Mouse (Mus musculus) liver, embryonic 12.5 days (tissue): ENCODE data around the gene Maff. TPM values are rescaled to one million over a fixed set of nuclear protein-coding genes. Genes with fewer than 3 reads are reported as not detected.

ENCODE experiments used
- ATAC-seq: fragments of 200-750 bp; cut with Nextera tagmentation; 2 replicates; pipeline ENCODE4 v1.8.0; 2017; ENCODE audit warnings: moderate number of reproducible peaks, mild to moderate bottlenecking, moderate library complexity
- H3K27ac ChIP-seq: fragments of 300-500 bp; sonication (generic); 2 replicates; pipeline ENCODE4 v1.5.1; 2016; ENCODE audit warnings: mild to moderate bottlenecking
- H3K27me3 ChIP-seq: fragments of 300-500 bp; sonication (generic); replicated peaks from 2 replicates; pipeline ENCODE4 v1.6.1; 2016; ENCODE audit warnings: mild to moderate bottlenecking, moderate library complexity
- H3K36me3 ChIP-seq: fragments of 300-500 bp; sonication (generic); 2 replicates; pipeline ENCODE4 v1.6.1; 2016; ENCODE audit warnings: mild to moderate bottlenecking, moderate library complexity
- H3K4me1 ChIP-seq: fragments of 300-500 bp; sonication (generic); 2 replicates; pipeline ENCODE4 v1.6.1; 2016
- H3K4me2 ChIP-seq: fragments of 300-500 bp; sonication (generic); 2 replicates; pipeline ENCODE4 v1.6.1; 2016; ENCODE audit warnings: mild to moderate bottlenecking, moderate library complexity
- H3K4me3 ChIP-seq: fragments of 300-500 bp; sonication (generic); 2 replicates; pipeline ENCODE4 v1.5.1; 2016; ENCODE audit warnings: mild to moderate bottlenecking, moderate library complexity
- H3K9ac ChIP-seq: fragments of 300-500 bp; sonication (generic); 2 replicates; pipeline ENCODE4 v1.6.1; 2016; ENCODE audit warnings: mild to moderate bottlenecking, moderate library complexity
- H3K9me3 ChIP-seq: fragments of 300-500 bp; sonication (generic); replicated peaks from 2 replicates; pipeline ENCODE4 v1.6.1; 2016; ENCODE audit warnings: mild to moderate bottlenecking, moderate library complexity
- WGBS: fragments of 180-500 bp; shearing (Covaris S2); methylation state at CpG from one replicate; pipeline ENCODE4 v1.1.7; 2016; ENCODE audit not compliant: insufficient replicate concordance; 5-methylcytosine and 5-hydroxymethylcytosine counted together
- microRNA counts: library from miRNA; unstranded; fragments of <30 nt; microRNA quantifications from one replicate; lab custom pipeline; 2017
- microRNA-seq: library from miRNA; unstranded; fragments of <30 nt; microRNA quantifications from one replicate; pipeline ENCODE4, GENCODE M21; 2017
- polyA plus RNA-seq: library from polyadenylated mRNA; unstranded; fragments of >200 nt; fragmentation: Nextera tagmentation; extraction: Ambion mirVana; gene quantifications from 2 replicates; pipeline ENCODE4 v1.2.1, GENCODE M21; 2016

Maff gene
- polyA plus RNA-seq, 1 experiment from 2014 or later: 1.1 TPM

DNA sequence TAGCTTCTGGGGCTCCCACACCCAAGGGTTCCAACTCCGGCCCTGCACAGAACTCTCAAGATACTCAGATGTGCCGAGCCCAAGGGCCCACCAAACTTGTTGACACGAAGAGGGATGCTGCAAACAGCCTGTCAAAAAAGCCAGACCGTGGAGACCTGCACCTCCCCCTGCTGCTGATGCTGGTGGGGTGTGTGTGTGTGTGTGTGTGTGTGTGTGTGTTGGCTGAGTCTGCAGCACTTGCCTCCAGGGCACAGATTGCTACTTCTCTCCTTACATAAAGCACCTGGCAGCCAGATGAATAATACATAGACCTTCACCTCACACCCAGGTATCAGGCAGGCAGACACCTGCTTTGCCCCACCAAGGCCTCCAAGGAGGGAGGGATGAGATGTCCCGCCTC is 55.8 kb downstream of the Maff start:
- Histone ChIP-seq H3K9me3 (no peaks in the 10 kb centered on the region), H3K4me2 (peak overlapping the region; percentile 98), H3K9ac (peak overlapping the region; percentile 80), H3K36me3 (no peaks in the 10 kb centered on the region), H3K4me1 (peaks cover 43% of the 10 kb centered on the region), H3K4me3 (peak overlapping the region; percentile 78), H3K27me3 (0 out of 2 replicates have a peak, but pooled peaks cover 16% of the 10 kb centered on the region), H3K27ac (no peak overlapping the region)
- WGBS: 33% methylated on average over 5 of the region's 5 CpGs
- ATAC-seq: no peak

DNA sequence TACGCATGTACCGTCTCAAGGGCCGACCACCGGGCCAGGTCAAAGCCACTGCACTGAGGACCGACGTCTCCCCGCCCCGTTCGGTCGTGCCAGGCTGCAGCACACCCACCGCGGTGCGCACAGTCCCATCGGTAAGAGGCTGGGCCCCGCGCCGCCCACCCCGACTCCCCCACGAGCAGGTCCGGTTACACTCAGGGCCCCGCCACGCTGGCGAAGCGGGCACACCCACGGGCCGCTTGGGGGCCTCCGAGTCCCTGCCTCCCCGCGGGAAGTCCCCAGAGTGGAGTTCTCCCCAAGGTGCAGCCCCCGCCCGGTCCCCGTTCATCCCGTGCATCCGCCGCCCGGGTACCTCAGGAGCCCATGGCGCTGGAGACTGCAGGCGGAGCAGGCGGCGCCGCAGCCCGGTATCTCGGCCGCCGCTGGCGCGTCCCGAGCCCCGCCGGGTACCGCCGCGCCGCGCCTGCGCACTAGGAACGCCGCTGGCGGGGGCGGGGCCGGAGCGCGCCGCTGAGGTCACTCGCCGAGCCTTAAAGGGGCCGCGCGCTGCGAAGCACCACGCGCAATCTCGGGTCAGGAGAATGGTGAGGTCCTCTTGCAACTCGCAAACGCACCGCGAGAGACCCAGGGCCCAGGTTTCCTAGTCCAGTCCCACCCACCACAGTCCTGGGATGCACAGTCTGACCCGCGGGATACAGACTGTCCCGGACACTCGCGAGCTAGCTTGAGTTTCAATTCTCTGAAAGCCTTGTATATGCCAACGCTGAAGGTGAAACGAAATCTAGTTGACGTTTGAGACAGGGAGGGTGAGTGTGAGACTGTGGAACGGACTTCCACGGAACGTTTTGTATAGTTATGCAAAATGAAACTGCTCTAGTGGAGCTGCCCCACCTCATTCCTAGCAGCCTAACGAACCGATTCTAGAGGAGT is 56.7 kb downstream of the Maff start, which contains the start of gene Tmem184b:
Tmem184b (minus strand) TSS at position 734 of the 927 bp plus-strand sequence.
- under 1% methylated on average over 83 of the region's 90 CpGs for WGBS
- no peak within 1 kb of the TSS; the same call in 1 of the 2 replicates for H3K27ac ChIP-seq

DNA sequence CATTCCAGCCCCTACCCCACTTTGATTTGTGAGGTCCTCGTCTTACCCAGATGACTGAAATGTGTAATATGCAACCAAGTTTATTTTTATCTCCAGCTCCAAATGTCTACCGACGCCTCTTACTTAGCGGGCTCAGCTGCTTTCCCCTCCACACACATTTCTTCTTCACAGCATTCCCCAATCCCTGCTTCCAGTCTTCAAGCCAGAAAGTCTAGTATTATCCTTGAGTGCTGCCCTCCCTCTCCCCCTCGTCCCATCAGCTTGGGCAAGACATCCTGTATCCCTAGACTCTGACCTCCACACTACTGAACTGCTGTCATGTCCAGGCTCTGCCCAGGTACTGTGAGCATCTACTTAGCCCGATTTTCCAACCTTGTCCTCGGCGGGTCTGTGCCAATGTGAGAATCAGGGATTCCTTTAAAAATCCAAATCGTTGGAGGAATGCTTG is 57.4 kb downstream of the Maff start:
- no peaks in the 10 kb centered on the region for H3K36me3 ChIP-seq
- peak overlapping the region; percentile 98 for H3K4me2 ChIP-seq
- H3K4me1 ChIP-seq: peaks cover 44% of the 10 kb centered on the region
- H3K9ac ChIP-seq: peak overlapping the region; percentile 80
- 14% methylated on average over 9 of the region's 9 CpGs for WGBS
- ATAC-seq: no peak
- H3K27me3 ChIP-seq: peaks cover 16% of the 10 kb centered on the region; the same call in 1 of the 2 replicates
- H3K27ac ChIP-seq: no peak overlapping the region
- peak overlapping the region; percentile 78 for H3K4me3 ChIP-seq
- no peaks in the 10 kb centered on the region for H3K9me3 ChIP-seq

More for the DNA sequence above, 56.7 kb downstream of the Maff start, which contains the start of gene Tmem184b:
- Histone ChIP-seq H3K9ac (peak within 1 kb of the TSS; percentile 80), H3K4me3 (peak within 1 kb of the TSS; percentile 78), H3K4me2 (peak within 1 kb of the TSS; percentile 98), H3K9me3 (no peaks in the 10 kb centered on the region), H3K36me3 (no peaks in the 10 kb centered on the region), H3K4me1 (peaks cover 44% of the 10 kb centered on the region), H3K27me3 (peaks cover 16% of the 10 kb centered on the region; the same call in 1 of the 2 replicates)
- ATAC-seq: peak; percentile 87

DNA sequence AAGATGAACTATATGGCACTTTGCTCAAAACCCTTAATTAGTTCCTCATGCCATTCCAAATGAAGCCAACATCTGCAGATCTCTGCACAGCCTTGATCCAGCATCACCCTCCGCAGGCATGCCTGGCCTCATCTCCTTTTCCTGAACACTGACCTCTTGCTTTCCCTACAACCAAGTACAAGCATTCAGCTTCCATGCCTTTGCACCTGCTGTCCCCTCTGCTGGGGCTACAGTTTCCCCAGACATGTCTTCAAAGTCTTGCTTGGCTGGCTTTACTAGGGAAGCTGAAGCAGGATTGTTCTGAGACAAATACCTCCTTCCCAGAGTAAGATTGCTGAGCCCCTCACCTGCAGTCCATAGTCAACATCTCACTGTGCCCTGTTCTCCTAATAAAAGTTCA is 57.9 kb downstream of the Maff start:
- H3K4me2 ChIP-seq: peak overlapping the region; percentile 98; the same call in 1 of the 2 replicates
- WGBS: 34% methylated on average over 1 of the region's 1 CpGs

DNA sequence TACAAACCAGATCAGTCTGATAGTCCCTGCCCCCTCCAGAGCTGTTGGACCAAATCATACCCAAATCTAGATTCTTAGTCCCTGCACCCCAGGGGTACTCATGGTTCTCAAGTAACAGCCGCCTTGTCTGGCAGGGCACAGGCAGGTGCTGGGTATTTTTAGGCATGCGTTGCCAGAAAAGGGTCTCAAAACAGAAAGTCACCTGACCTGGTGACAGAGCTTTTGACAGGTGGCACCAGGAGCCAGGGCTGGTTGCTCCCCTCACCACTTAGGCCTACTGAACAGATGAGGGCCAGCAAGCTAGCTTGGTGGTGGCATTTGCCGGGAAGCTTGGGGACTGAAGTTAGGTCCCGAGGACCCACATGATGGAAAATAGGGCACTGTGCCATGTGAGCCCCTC is 60.1 kb downstream of the Maff start:
- WGBS: 75% methylated on average over 4 of the region's 4 CpGs
- Histone ChIP-seq H3K4me3 (no peak overlapping the region), H3K27ac (no peak overlapping the region), H3K36me3 (no peaks in the 10 kb centered on the region), H3K4me1 (peaks cover 27% of the 10 kb centered on the region), H3K9ac (no peak overlapping the region), H3K27me3 (peaks cover 16% of the 10 kb centered on the region; the same call in 1 of the 2 replicates), H3K9me3 (no peaks in the 10 kb centered on the region), H3K4me2 (no peak overlapping the region)
- no peak for ATAC-seq

More for the DNA sequence above, 57.9 kb downstream of the Maff start:
- Histone ChIP-seq H3K4me3 (no peak overlapping the region), H3K27ac (no peak overlapping the region), H3K4me1 (peaks cover 47% of the 10 kb centered on the region), H3K9ac (no peak overlapping the region), H3K36me3 (no peaks in the 10 kb centered on the region), H3K9me3 (no peaks in the 10 kb centered on the region), H3K27me3 (peaks cover 16% of the 10 kb centered on the region; the same call in 1 of the 2 replicates)
- ATAC-seq: no peak

MicroRNAs encoded within 50 kb of the gene (microRNA counts, 519-probe panel; counts per million panel counts)
- 582 counts per million, percentile 70 among the panel's probes with 10 or more counts for microRNA mmu-miR-1943 (lab: Ali Mortazavi, UCI)

Small RNAs within 50 kb of the gene (microRNA-seq; reads per million reads assigned to microRNA genes)
- 2.5 reads per million for gene Mir1943

Other genes starting within 250 kb of the Maff start
- gene Micall1, start 237.7 kb upstream of the Maff start, polyA plus RNA-seq: 3.0 and 3.2 TPM in 2 replicates
- gene Polr2f, start 205.6 kb upstream of the Maff start, polyA plus RNA-seq: 280 and 301 TPM in 2 replicates
- 0.86 and 1.0 TPM in 2 replicates for gene 1700088E04Rik, start 205.4 kb upstream of the Maff start, polyA plus RNA-seq
- 0.17 and 0.29 TPM in 2 replicates for gene Sox10, start 181.4 kb upstream of the Maff start, polyA plus RNA-seq
- gene Pick1, start 117.4 kb upstream of the Maff start, polyA plus RNA-seq: 16.1 and 17.1 TPM in 2 replicates
- 0.07 TPM in 1 of 2 replicates, not detected in the other for gene Gm49486, start 117.2 kb upstream of the Maff start, polyA plus RNA-seq
- not detected in 2 replicates for gene Slc16a8, start 91.9 kb upstream of the Maff start, polyA plus RNA-seq
- gene Baiap2l2, start 61.1 kb upstream of the Maff start, polyA plus RNA-seq: 1.2 and 1.4 TPM in 2 replicates
- 16.8 and 17.3 TPM in 2 replicates for gene Pla2g6, start 18.2 kb upstream of the Maff start, polyA plus RNA-seq
- 16.4 and 19.0 TPM in 2 replicates for gene Tmem184b, start 56.9 kb downstream of the Maff start, polyA plus RNA-seq
- 24.1 and 24.7 TPM in 2 replicates for gene Csnk1e, start 108.9 kb downstream of the Maff start, polyA plus RNA-seq
- not detected in 2 replicates for gene Kcnj4, start 158.6 kb downstream of the Maff start, polyA plus RNA-seq
- gene Kdelr3, start 169.8 kb downstream of the Maff start, polyA plus RNA-seq: 8.4 and 10.7 TPM in 2 replicates
- 18.6 and 19.9 TPM in 2 replicates for gene Ddx17, start 200.1 kb downstream of the Maff start, polyA plus RNA-seq